Mouse (Mus musculus) hindbrain, embryonic 16.5 days (tissue): ENCODE measurements at regions not wholly inside any gene's neighbourhood (a gene's known extent, or its start where the extent isn't known, plus 50 kb on each side); places are given as distances from the start of the nearest gene placed in this dataset.

ENCODE experiments used
- ATAC-seq: fragments of 200-750 bp; cut with Nextera tagmentation; 2 replicates; pipeline ENCODE4 v1.8.0; 2017; ENCODE audit warnings: moderate TSS enrichment, moderate library complexity
- H3K27ac ChIP-seq: fragments of 300-500 bp; sonication (generic); 2 replicates; pipeline ENCODE4 v1.5.1; 2014; ENCODE audit warnings: low read depth, mild to moderate bottlenecking, control low read depth, low read length, moderate library complexity
- H3K27me3 ChIP-seq: fragments of 300-500 bp; sonication (generic); replicated peaks from 2 replicates; pipeline ENCODE4 v1.6.1; 2014; ENCODE audit warnings: low read length; ENCODE audit not compliant: control insufficient read depth, insufficient read depth
- H3K36me3 ChIP-seq: fragments of 300-500 bp; sonication (generic); 2 replicates; pipeline ENCODE4 v1.6.1; 2014; ENCODE audit warnings: mild to moderate bottlenecking, low read length, moderate library complexity, mixed read lengths; ENCODE audit not compliant: control insufficient read depth, insufficient read depth
- H3K4me1 ChIP-seq: fragments of 300-500 bp; sonication (generic); 2 replicates; pipeline ENCODE4 v1.6.1; 2014; ENCODE audit warnings: low read depth, low read length; ENCODE audit not compliant: control insufficient read depth, insufficient read depth
- H3K4me2 ChIP-seq: fragments of 300-500 bp; sonication (generic); 2 replicates; pipeline ENCODE4 v1.6.1; 2014; ENCODE audit warnings: mild to moderate bottlenecking, low read length, control low read depth, moderate library complexity
- H3K4me3 ChIP-seq: fragments of 300-500 bp; sonication (generic); 2 replicates; pipeline ENCODE4 v1.5.1; 2014; ENCODE audit warnings: mild to moderate bottlenecking, low read length, control low read depth, moderate library complexity
- H3K9ac ChIP-seq: fragments of 300-500 bp; sonication (generic); 2 replicates; pipeline ENCODE4 v1.6.1; 2014; ENCODE audit warnings: low read depth, mild to moderate bottlenecking, control low read depth, low read length, moderate library complexity
- H3K9me3 ChIP-seq: fragments of 300-500 bp; sonication (generic); 2 replicates; pipeline ENCODE4 v1.6.1; 2014; ENCODE audit warnings: mild to moderate bottlenecking, low read length, moderate library complexity; ENCODE audit not compliant: control insufficient read depth
- WGBS: fragments of 180-500 bp; shearing (Covaris S2); extraction: QIAGEN DNeasy Blood & Tissue Kit; methylation state at CpG from one replicate; pipeline ENCODE4 v1.1.7; 2014; 5-methylcytosine and 5-hydroxymethylcytosine counted together

- Histone ChIP-seq H3K36me3 (no peaks in the 10 kb centered on the region), H3K27ac (no peak overlapping the region), H3K4me3 (no peak overlapping the region), H3K4me1 (no peaks in the 10 kb centered on the region), H3K9ac (no peak overlapping the region), H3K9me3 (no peaks in the 10 kb centered on the region), H3K4me2 (no peak overlapping the region), H3K27me3 (no peaks in the 10 kb centered on the region)
- WGBS, result 48% methylated on average over 2 of the region's 2 CpGs
- no peak for ATAC-seq
Measured at GRCm38 (mm10) chr11:37772481-37773089, 536.8 kb upstream of the Tenm2 start.

- H3K4me3 ChIP-seq, result no peak overlapping the region
- H3K9me3 ChIP-seq, result no peaks in the 10 kb centered on the region
- H3K4me1 ChIP-seq, result no peaks in the 10 kb centered on the region
- no peak overlapping the region for H3K27ac ChIP-seq
- H3K27me3 ChIP-seq, result no peaks in the 10 kb centered on the region
- H3K9ac ChIP-seq, result no peak overlapping the region
- H3K4me2 ChIP-seq, result no peak overlapping the region
- WGBS, result 62% methylated on average over 3 of the region's 3 CpGs
- no peak for ATAC-seq
- H3K36me3 ChIP-seq, result no peaks in the 10 kb centered on the region
Measured at GRCm38 (mm10) chr11:37770881-37771280, 535.1 kb upstream of the Tenm2 start.

- no peak for ATAC-seq
- 58% methylated on average over 3 of the region's 3 CpGs for WGBS
- H3K4me1 ChIP-seq, result no peaks in the 10 kb centered on the region
Measured at GRCm38 (mm10) chr11:37768121-37768520, 532.4 kb upstream of the Tenm2 start.

GRCm38 (mm10) chr11:37735992-37736391 lies 500.2 kb upstream of the Tenm2 start:
- Histone ChIP-seq H3K9me3 (no peaks in the 10 kb centered on the region), H3K4me2 (no peak overlapping the region), H3K4me1 (no peaks in the 10 kb centered on the region), H3K27me3 (no peaks in the 10 kb centered on the region), H3K27ac (no peak overlapping the region), H3K36me3 (no peaks in the 10 kb centered on the region), H3K9ac (no peak overlapping the region), H3K4me3 (no peak overlapping the region)
- ATAC-seq, result no peak

More at GRCm38 (mm10) chr11:37768121-37768520, 532.4 kb upstream of the Tenm2 start:
- Histone ChIP-seq H3K9ac (no peak overlapping the region), H3K4me2 (no peak overlapping the region), H3K27me3 (no peaks in the 10 kb centered on the region), H3K36me3 (no peaks in the 10 kb centered on the region), H3K27ac (no peak overlapping the region), H3K4me3 (no peak overlapping the region), H3K9me3 (no peaks in the 10 kb centered on the region)

- H3K27ac ChIP-seq, result no peak overlapping the region
- no peaks in the 10 kb centered on the region for H3K36me3 ChIP-seq
- no peak overlapping the region for H3K9ac ChIP-seq
- 77% methylated on average over 2 of the region's 2 CpGs for WGBS
- H3K4me2 ChIP-seq, result no peak overlapping the region
- H3K9me3 ChIP-seq, result no peaks in the 10 kb centered on the region
- ATAC-seq, result no peak
- no peaks in the 10 kb centered on the region for H3K27me3 ChIP-seq
- H3K4me3 ChIP-seq, result no peak overlapping the region
- H3K4me1 ChIP-seq, result no peaks in the 10 kb centered on the region
Measured at GRCm38 (mm10) chr11:37735501-37735900, 499.7 kb upstream of the Tenm2 start.

- no peaks in the 10 kb centered on the region for H3K9me3 ChIP-seq
- no peaks in the 10 kb centered on the region for H3K4me1 ChIP-seq
- no peak overlapping the region for H3K4me3 ChIP-seq
- ATAC-seq, result no peak
- no peak overlapping the region for H3K9ac ChIP-seq
- no peaks in the 10 kb centered on the region for H3K36me3 ChIP-seq
- no peak overlapping the region for H3K4me2 ChIP-seq
- H3K27ac ChIP-seq, result no peak overlapping the region
- H3K27me3 ChIP-seq, result no peaks in the 10 kb centered on the region
- WGBS, result 73% methylated on average over 2 of the region's 2 CpGs
Measured at GRCm38 (mm10) chr11:37696981-37697380, 461.2 kb upstream of the Tenm2 start.

GRCm38 (mm10) chr11:37678484-37679193 lies 442.9 kb upstream of the Tenm2 start:
- no peaks in the 10 kb centered on the region for H3K9me3 ChIP-seq
- no peak overlapping the region for H3K4me2 ChIP-seq
- no peak overlapping the region for H3K27ac ChIP-seq
- H3K27me3 ChIP-seq, result no peaks in the 10 kb centered on the region
- H3K36me3 ChIP-seq, result no peaks in the 10 kb centered on the region
- no peaks in the 10 kb centered on the region for H3K4me1 ChIP-seq
- no peak for ATAC-seq
- H3K9ac ChIP-seq, result no peak overlapping the region
- no peak overlapping the region for H3K4me3 ChIP-seq
- WGBS, result 26% methylated on average over 1 of the region's 1 CpGs

- Histone ChIP-seq H3K27me3 (no peaks in the 10 kb centered on the region), H3K4me1 (no peaks in the 10 kb centered on the region), H3K4me3 (no peak overlapping the region), H3K27ac (no peak overlapping the region), H3K9ac (no peak overlapping the region), H3K4me2 (no peak overlapping the region), H3K36me3 (no peaks in the 10 kb centered on the region), H3K9me3 (no peaks in the 10 kb centered on the region)
- ATAC-seq, result no peak
- 47% methylated on average over 3 of the region's 3 CpGs for WGBS
Measured at GRCm38 (mm10) chr11:37671320-37671719, 435.6 kb upstream of the Tenm2 start.

- no peaks in the 10 kb centered on the region for H3K36me3 ChIP-seq
- no peak overlapping the region for H3K4me2 ChIP-seq
- H3K27me3 ChIP-seq, result no peaks in the 10 kb centered on the region
- no peak overlapping the region for H3K27ac ChIP-seq
- no peaks in the 10 kb centered on the region for H3K4me1 ChIP-seq
- H3K4me3 ChIP-seq, result no peak overlapping the region
- 83% methylated on average over 1 of the region's 1 CpGs for WGBS
- H3K9me3 ChIP-seq, result no peaks in the 10 kb centered on the region
- H3K9ac ChIP-seq, result no peak overlapping the region
- no peak for ATAC-seq
Measured at GRCm38 (mm10) chr11:37666925-37667324, 431.2 kb upstream of the Tenm2 start.
